Mouse (Mus musculus) hindbrain, postnatal 0 days (tissue): Measurements from ENCODE around the gene Pawr. TPM values are rescaled to one million over a fixed set of nuclear protein-coding genes. Genes with fewer than 3 reads are reported as not detected.

Experiments
- ATAC-seq: fragments of 200-750 bp; cut with Nextera tagmentation; 2 replicates; pipeline ENCODE4 v1.8.0; 2017; ENCODE audit warnings: mild to moderate bottlenecking, moderate TSS enrichment, moderate library complexity
- DNase-seq: peaks from one replicate; pipeline ENCODE4 v3.0.0-alpha.2; 2015; ENCODE audit warnings: low spot score
- H3K27ac ChIP-seq: fragments of 300-500 bp; sonication (generic); 2 replicates; pipeline ENCODE4 v1.5.1; 2014; ENCODE audit warnings: mild to moderate bottlenecking
- H3K27me3 ChIP-seq: fragments of 300-500 bp; sonication (generic); 2 replicates; pipeline ENCODE4 v1.6.1; 2014; ENCODE audit warnings: low read length, mixed read lengths; ENCODE audit not compliant: insufficient read depth
- H3K36me3 ChIP-seq: fragments of 300-500 bp; sonication (generic); 2 replicates; pipeline ENCODE4 v1.6.1; 2014; ENCODE audit warnings: low read length, mixed read lengths; ENCODE audit not compliant: insufficient read depth
- H3K4me1 ChIP-seq: fragments of 300-500 bp; sonication (generic); 2 replicates; pipeline ENCODE4 v1.6.1; 2014; ENCODE audit warnings: antibody characterized with exemption, low read length, mixed read lengths; ENCODE audit not compliant: insufficient read depth
- H3K4me2 ChIP-seq: fragments of 300-500 bp; sonication (generic); 2 replicates; pipeline ENCODE4 v1.6.1; 2014; ENCODE audit warnings: low read depth, mild to moderate bottlenecking, low read length, moderate library complexity, mixed read lengths
- H3K4me3 ChIP-seq: fragments of 300-500 bp; sonication (generic); 2 replicates; pipeline ENCODE4 v1.5.1; 2014; ENCODE audit warnings: low read length
- H3K9ac ChIP-seq: fragments of 300-500 bp; sonication (generic); replicated peaks from 2 replicates; pipeline ENCODE4 v1.6.1; 2014; ENCODE audit warnings: mild to moderate bottlenecking, low read length, moderate library complexity, mixed read lengths
- H3K9me3 ChIP-seq: fragments of 300-500 bp; sonication (generic); 2 replicates; pipeline ENCODE4 v1.6.1; 2016; ENCODE audit warnings: low read length, mixed read lengths
- CTCF ChIP-seq: IDR thresholded peaks from 2 replicates; pipeline ENCODE4 v1.5.1; 2016; ENCODE audit warnings: antibody characterized with exemption, control low read depth, low read depth
- WGBS: fragments of 180-500 bp; shearing (Covaris S2); extraction: QIAGEN DNeasy Blood & Tissue Kit; methylation state at CpG from one replicate; pipeline ENCODE4 v1.1.7; 2014; 5-methylcytosine and 5-hydroxymethylcytosine counted together
- polyA plus RNA-seq: library from polyadenylated mRNA; unstranded; fragments of >200 nt; fragmentation: Nextera tagmentation; extraction: Ambion mirVana; gene quantifications from 2 replicates; pipeline ENCODE4 v1.2.1, GENCODE M21; 2015
- total RNA-seq: library from RNA; depleted of rRNA; stranded (reverse); fragments of >200 nt; gene quantifications from 2 replicates; pipeline ENCODE4 v1.2.3, GENCODE M21; 2014

The Pawr gene
- total and polyA plus RNA-seq, 2 experiments from 2014 or later, result 3.0 to 4.7 TPM

GRCm38 (mm10) chr10:108360801-108361200, 28.9 kb downstream of the Pawr start:
- Histone ChIP-seq H3K4me1 (no peaks in the 10 kb centered on the region), H3K27ac (no peak overlapping the region), H3K36me3 (no peaks in the 10 kb centered on the region), H3K27me3 (no peaks in the 10 kb centered on the region), H3K4me2 (no peak overlapping the region), H3K4me3 (no peak overlapping the region), H3K9ac (no peak overlapping the region), H3K9me3 (peaks cover 3% of the 10 kb centered on the region; the same call in 1 of the 2 replicates)
- TF ChIP-seq CTCF, result no peak
- WGBS, result 54% methylated on average over 6 of the region's 6 CpGs
- no peak for ATAC-seq
- DNase-seq, result no peak

GRCm38 (mm10) chr10:108361419-108362155, 29.7 kb downstream of the Pawr start:
- TF ChIP-seq CTCF, result no peak
- H3K9ac ChIP-seq, result no peak overlapping the region
- no peaks in the 10 kb centered on the region for H3K36me3 ChIP-seq
- no peaks in the 10 kb centered on the region for H3K27me3 ChIP-seq
- H3K27ac ChIP-seq, result no peak overlapping the region
- WGBS, result 48% methylated on average over 9 of the region's 9 CpGs
- no peak for ATAC-seq
- no peak overlapping the region for H3K4me2 ChIP-seq
- peaks cover 3% of the 10 kb centered on the region; the same call in 1 of the 2 replicates for H3K9me3 ChIP-seq
- DNase-seq, result no peak
- no peaks in the 10 kb centered on the region for H3K4me1 ChIP-seq
- H3K4me3 ChIP-seq, result no peak overlapping the region

DNA sequence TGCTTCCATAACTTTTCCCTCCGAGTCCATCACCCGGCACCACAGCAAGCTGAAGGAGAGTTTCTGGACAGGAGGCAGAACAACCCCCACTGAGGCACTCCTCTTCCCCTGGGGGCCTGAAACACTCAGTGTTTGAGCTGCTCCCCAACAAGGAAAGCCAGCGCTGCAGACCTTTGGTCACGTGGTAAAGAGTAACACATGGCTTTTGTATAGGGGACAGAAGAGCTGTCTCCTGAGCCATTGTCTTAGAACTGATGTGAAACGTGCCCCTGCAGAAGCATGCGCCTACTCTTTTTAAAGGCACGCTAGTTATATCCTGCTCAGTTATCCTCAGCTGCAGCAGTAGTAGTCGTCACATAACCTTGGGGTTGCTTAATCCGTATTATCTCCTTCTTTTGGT, 32.0 kb downstream of the Pawr start:
- peaks cover 3% of the 10 kb centered on the region; the same call in 1 of the 2 replicates for H3K9me3 ChIP-seq
- no peak overlapping the region for H3K27ac ChIP-seq
- no peaks in the 10 kb centered on the region for H3K4me1 ChIP-seq
- WGBS, result 36% methylated on average over 9 of the region's 9 CpGs
- H3K9ac ChIP-seq, result no peak overlapping the region
- H3K4me2 ChIP-seq, result no peak overlapping the region
- no peak for TF ChIP-seq CTCF
- ATAC-seq (peak; percentile 32; the same call in 1 of the 2 replicates), DNase-seq (no peak)
- no peaks in the 10 kb centered on the region for H3K27me3 ChIP-seq
- H3K4me3 ChIP-seq, result no peak overlapping the region
- no peaks in the 10 kb centered on the region for H3K36me3 ChIP-seq

DNA sequence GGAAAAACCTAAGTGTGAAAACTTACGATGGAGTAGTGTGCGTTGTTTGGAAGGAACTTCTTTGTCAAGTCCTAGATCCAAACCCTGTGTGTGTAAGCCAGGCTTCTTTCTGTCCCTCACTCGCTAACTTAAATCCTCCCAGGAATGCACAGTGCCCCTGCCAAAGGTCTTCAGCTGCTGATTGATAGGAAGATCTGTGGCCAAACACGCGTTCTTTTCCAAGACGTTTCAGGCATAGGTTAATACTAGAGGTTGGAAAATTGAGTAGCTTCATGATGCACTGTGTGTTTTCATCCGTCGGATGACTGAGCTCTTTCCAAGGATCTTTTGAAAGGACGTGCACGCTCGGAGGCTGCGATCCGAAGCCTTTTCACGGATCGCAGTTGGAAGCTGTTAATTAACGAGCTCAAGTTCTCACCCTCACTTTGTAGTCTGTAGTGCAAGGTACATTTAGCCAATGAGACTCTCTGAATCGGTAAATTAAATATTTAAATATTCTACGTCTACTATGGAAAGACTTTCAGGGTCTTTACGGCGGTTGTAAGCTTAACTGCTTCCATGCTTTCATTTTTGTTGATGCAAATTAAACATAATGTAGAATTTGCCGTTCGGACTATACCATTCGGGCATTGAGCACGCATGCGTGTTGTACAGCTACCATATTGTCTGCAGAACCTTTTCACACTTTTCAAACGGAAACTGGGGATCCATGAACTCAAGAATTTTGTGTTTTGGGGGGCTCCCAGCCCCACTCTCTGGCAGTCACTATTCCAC, 33.2 kb downstream of the Pawr start:
- Histone ChIP-seq H3K4me3 (no peak overlapping the region), H3K9me3 (peaks cover 3% of the 10 kb centered on the region; the same call in 1 of the 2 replicates), H3K4me1 (no peaks in the 10 kb centered on the region), H3K27me3 (no peaks in the 10 kb centered on the region), H3K27ac (no peak overlapping the region), H3K36me3 (no peaks in the 10 kb centered on the region), H3K4me2 (0 out of 2 replicates have a peak overlapping the region, but pooled peaks have one; percentile 1), H3K9ac (no peak overlapping the region)
- no peak for TF ChIP-seq CTCF
- DNase-seq, result no peak
- no peak for ATAC-seq
- 82% methylated on average over 26 of the region's 26 CpGs for WGBS

- Histone ChIP-seq H3K36me3 (no peaks in the 10 kb centered on the region), H3K4me3 (no peak overlapping the region), H3K9ac (no peak overlapping the region), H3K4me2 (no peak overlapping the region), H3K9me3 (peaks cover 3% of the 10 kb centered on the region; the same call in 1 of the 2 replicates), H3K4me1 (no peaks in the 10 kb centered on the region), H3K27me3 (no peaks in the 10 kb centered on the region), H3K27ac (no peak overlapping the region)
- TF ChIP-seq CTCF, result no peak
- ATAC-seq, result no peak
- 92% methylated on average over 5 of the region's 5 CpGs for WGBS
- DNase-seq, result no peak
Measured at GRCm38 (mm10) chr10:108366251-108366650, 34.3 kb downstream of the Pawr start.

DNA sequence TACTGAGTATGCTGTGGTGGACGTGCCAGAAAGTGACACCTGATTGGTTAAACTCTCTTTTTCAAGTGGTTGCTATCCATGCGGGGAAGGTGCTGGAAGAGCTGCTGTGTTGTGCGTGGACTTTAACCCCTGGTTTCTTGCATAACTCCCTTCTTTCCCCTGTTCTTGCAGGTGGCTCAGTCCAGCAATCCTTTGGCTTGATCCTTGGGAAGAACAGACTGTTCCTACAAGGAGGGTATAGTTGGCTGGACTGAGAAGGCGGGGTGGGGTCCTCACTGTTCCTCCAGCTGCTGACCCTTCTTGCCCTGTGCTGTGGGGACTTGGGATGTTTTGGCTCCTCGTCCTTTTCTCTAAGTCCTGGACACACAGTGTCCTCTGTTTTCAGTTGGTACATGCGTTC, 36.4 kb downstream of the Pawr start:
- Histone ChIP-seq H3K27ac (no peak overlapping the region), H3K4me2 (no peak overlapping the region), H3K4me1 (no peaks in the 10 kb centered on the region), H3K27me3 (no peaks in the 10 kb centered on the region), H3K9me3 (peaks cover 3% of the 10 kb centered on the region; the same call in 1 of the 2 replicates), H3K4me3 (no peak overlapping the region), H3K9ac (no peak overlapping the region), H3K36me3 (no peaks in the 10 kb centered on the region)
- TF ChIP-seq CTCF, result no peak
- no peak for ATAC-seq
- 86% methylated on average over 6 of the region's 6 CpGs for WGBS
- DNase-seq, result no peak
